Mouse (Mus musculus) midbrain, embryonic 10.5 days (tissue): Measurements from ENCODE around the gene Slfn9. TPM values are rescaled to one million over a fixed set of nuclear protein-coding genes. Genes with fewer than 3 reads are reported as not detected.
"Not testable (repeated sequence)": the region's sequence is repeated elsewhere in the genome, so short reads cannot be mapped to it uniquely, and the experiment has no call there.

Experiments used
- DNase-seq: peaks from one replicate; pipeline ENCODE4 v3.0.0-alpha.2; 2017; ENCODE audit warnings: low spot score
- H3K27ac ChIP-seq: fragments of 300-500 bp; sonication (generic); replicated peaks from 2 replicates; pipeline ENCODE4 v1.5.1; 2016; ENCODE audit warnings: mild to moderate bottlenecking
- H3K27me3 ChIP-seq: fragments of 300-500 bp; sonication (generic); 2 replicates; pipeline ENCODE4 v1.6.1; 2016; ENCODE audit warnings: low read depth, mild to moderate bottlenecking; ENCODE audit not compliant: poor library complexity, severe bottlenecking
- H3K36me3 ChIP-seq: fragments of 300-500 bp; sonication (generic); 2 replicates; pipeline ENCODE4 v1.6.1; 2016; ENCODE audit warnings: mild to moderate bottlenecking, moderate library complexity
- H3K4me1 ChIP-seq: fragments of 300-500 bp; sonication (generic); 2 replicates; pipeline ENCODE4 v1.6.1; 2016
- H3K4me3 ChIP-seq: fragments of 300-500 bp; sonication (generic); 2 replicates; pipeline ENCODE4 v1.5.1; 2016; ENCODE audit warnings: mild to moderate bottlenecking, moderate library complexity
- H3K9me3 ChIP-seq: fragments of 300-500 bp; sonication (generic); replicated peaks from 2 replicates; pipeline ENCODE4 v1.6.1; 2016; ENCODE audit warnings: mild to moderate bottlenecking
- WGBS: fragments of 180-500 bp; shearing (Covaris S2); methylation state at CpG from one replicate; pipeline ENCODE4 v1.1.7; 2016; 5-methylcytosine and 5-hydroxymethylcytosine counted together
- polyA plus RNA-seq: library from polyadenylated mRNA; unstranded; fragments of >200 nt; fragmentation: Nextera tagmentation; extraction: Ambion mirVana; gene quantifications from 2 replicates; pipeline ENCODE4 v1.2.1, GENCODE M21; 2016

The Slfn9 gene
- polyA plus RNA-seq, 1 experiment from 2014 or later: 7.4 TPM

GRCm38 (mm10) chr11:82951865-82952611 lies 39.6 kb downstream of the Slfn9 start:
- Histone ChIP-seq H3K27me3 (peaks cover 56% of the 10 kb centered on the region), H3K4me3 (peak overlapping the region; percentile 35), H3K4me1 (peaks cover 11% of the 10 kb centered on the region), H3K36me3 (no peaks in the 10 kb centered on the region), H3K9me3 (no peaks in the 10 kb centered on the region), H3K27ac (no peak overlapping the region)
- whole genome bisulfite sequencing: 7% methylated on average over 28 of the region's 28 CpGs
- peak; percentile 27 for DNase-seq

GRCm38 (mm10) chr11:82950736-82951481 lies 40.7 kb downstream of the Slfn9 start, which contains the start of gene Slfn5:
Gene Slfn5 (plus strand): TSS chr11:82951349.
- 11% methylated on average over 10 of the region's 10 CpGs for WGBS
- Histone ChIP-seq H3K27ac (no peak within 1 kb of the TSS), H3K27me3 (peaks cover 56% of the 10 kb centered on the region), H3K36me3 (no peaks in the 10 kb centered on the region), H3K4me3 (peak within 1 kb of the TSS; percentile 35), H3K4me1 (peaks cover 11% of the 10 kb centered on the region), H3K9me3 (no peaks in the 10 kb centered on the region)
- no peak for DNase-seq

- Histone ChIP-seq H3K36me3 (no peaks in the 10 kb centered on the region), H3K4me1 (peaks cover 11% of the 10 kb centered on the region), H3K27me3 (peaks cover 56% of the 10 kb centered on the region), H3K9me3 (no peaks in the 10 kb centered on the region), H3K27ac (no peak overlapping the region), H3K4me3 (no peak overlapping the region)
- DNase-seq: no peak
- 85% methylated on average over 9 of the region's 9 CpGs for WGBS
Observed at GRCm38 (mm10) chr11:82949036-82949435, 42.6 kb downstream of the Slfn9 start.

- no peak for DNase-seq
- Histone ChIP-seq H3K4me3 (no peak overlapping the region), H3K27ac (no peak overlapping the region), H3K36me3 (no peaks in the 10 kb centered on the region), H3K4me1 (peaks cover 11% of the 10 kb centered on the region), H3K9me3 (no peaks in the 10 kb centered on the region), H3K27me3 (peaks cover 40% of the 10 kb centered on the region)
- WGBS: 46% methylated on average over 4 of the region's 4 CpGs
Observed at GRCm38 (mm10) chr11:82947457-82947856, 44.2 kb downstream of the Slfn9 start.

GRCm38 (mm10) chr11:82945636-82946035 lies 46.0 kb downstream of the Slfn9 start:
- no peak for DNase-seq
- Histone ChIP-seq H3K4me3 (no peak overlapping the region), H3K27ac (no peak overlapping the region), H3K9me3 (no peaks in the 10 kb centered on the region), H3K27me3 (peaks cover 22% of the 10 kb centered on the region), H3K4me1 (no peaks in the 10 kb centered on the region), H3K36me3 (no peaks in the 10 kb centered on the region)
- 73% methylated on average over 2 of the region's 2 CpGs for WGBS

GRCm38 (mm10) chr11:82943336-82943735 lies 48.3 kb downstream of the Slfn9 start:
- H3K9me3 ChIP-seq: no peaks in the 10 kb centered on the region
- H3K4me3 ChIP-seq: no peak overlapping the region
- H3K27ac ChIP-seq: no peak overlapping the region
- DNase-seq: no peak
- H3K4me1 ChIP-seq: no peaks in the 10 kb centered on the region
- no peaks in the 10 kb centered on the region for H3K36me3 ChIP-seq
- 76% methylated on average over 6 of the region's 6 CpGs for WGBS
- H3K27me3 ChIP-seq: peaks cover under 1% of the 10 kb centered on the region; the same call in 1 of the 2 replicates

- Histone ChIP-seq H3K27ac (no peak overlapping the region), H3K4me3 (peak overlapping the region; percentile 61), H3K9me3 (no peaks in the 10 kb centered on the region), H3K4me1 (peaks cover 21% of the 10 kb centered on the region), H3K27me3 (peaks cover 94% of the 10 kb centered on the region), H3K36me3 (no peaks in the 10 kb centered on the region)
- WGBS: 2% methylated on average over 29 of the region's 29 CpGs
- DNase-seq: no peak
Observed at GRCm38 (mm10) chr11:82933186-82933585, 58.4 kb downstream of the Slfn9 start.

- H3K27ac ChIP-seq, H3K36me3 ChIP-seq, H3K9me3 ChIP-seq: not testable (repeated sequence)
- peak; percentile 17 for DNase-seq
- Histone ChIP-seq H3K4me3 (peak overlapping the region; percentile 61), H3K4me1 (peaks cover 21% of the 10 kb centered on the region), H3K27me3 (peaks cover 92% of the 10 kb centered on the region)
- 1% methylated on average over 119 of the region's 119 CpGs for WGBS
Observed at GRCm38 (mm10) chr11:82931671-82932450, 59.8 kb downstream of the Slfn9 start.

- not testable (repeated sequence) for DNase-seq, H3K36me3 ChIP-seq, H3K9me3 ChIP-seq, H3K27ac ChIP-seq
- peak overlapping the region; percentile 61 for H3K4me3 ChIP-seq
- peaks cover 92% of the 10 kb centered on the region for H3K27me3 ChIP-seq
- WGBS: under 1% methylated on average over 58 of the region's 63 CpGs
- H3K4me1 ChIP-seq: peaks cover 21% of the 10 kb centered on the region
Observed at GRCm38 (mm10) chr11:82931161-82931560, 60.5 kb downstream of the Slfn9 start.

GRCm38 (mm10) chr11:82930391-82930955 lies 61.2 kb downstream of the Slfn9 start:
- not testable (repeated sequence) for H3K27ac ChIP-seq, H3K36me3 ChIP-seq, H3K9me3 ChIP-seq
- peaks cover 92% of the 10 kb centered on the region for H3K27me3 ChIP-seq
- 1% methylated on average over 85 of the region's 85 CpGs for WGBS
- H3K4me3 ChIP-seq: peak overlapping the region; percentile 61
- peaks cover 21% of the 10 kb centered on the region for H3K4me1 ChIP-seq
- DNase-seq: peak; percentile 30

- peaks cover 87% of the 10 kb centered on the region for H3K27me3 ChIP-seq
- H3K4me3 ChIP-seq: no peak overlapping the region
- no peaks in the 10 kb centered on the region for H3K36me3 ChIP-seq
- no peak for DNase-seq
- H3K9me3 ChIP-seq: no peaks in the 10 kb centered on the region
- H3K27ac ChIP-seq: no peak overlapping the region
- 55% methylated on average over 3 of the region's 3 CpGs for WGBS
- peaks cover 21% of the 10 kb centered on the region for H3K4me1 ChIP-seq
Observed at GRCm38 (mm10) chr11:82929633-82929950, 62.0 kb downstream of the Slfn9 start.

- Histone ChIP-seq H3K27me3 (peaks cover 81% of the 10 kb centered on the region), H3K27ac (no peak overlapping the region), H3K4me3 (no peak overlapping the region), H3K4me1 (peaks cover 21% of the 10 kb centered on the region), H3K36me3 (no peaks in the 10 kb centered on the region), H3K9me3 (no peaks in the 10 kb centered on the region)
- WGBS: 28% methylated on average over 20 of the region's 20 CpGs
- peak; percentile 19 for DNase-seq
Observed at GRCm38 (mm10) chr11:82928897-82929632, 62.6 kb downstream of the Slfn9 start.
